Comparison of ENCODE assay signal across 13 mouse cellular contexts in the genomic region with DNA sequence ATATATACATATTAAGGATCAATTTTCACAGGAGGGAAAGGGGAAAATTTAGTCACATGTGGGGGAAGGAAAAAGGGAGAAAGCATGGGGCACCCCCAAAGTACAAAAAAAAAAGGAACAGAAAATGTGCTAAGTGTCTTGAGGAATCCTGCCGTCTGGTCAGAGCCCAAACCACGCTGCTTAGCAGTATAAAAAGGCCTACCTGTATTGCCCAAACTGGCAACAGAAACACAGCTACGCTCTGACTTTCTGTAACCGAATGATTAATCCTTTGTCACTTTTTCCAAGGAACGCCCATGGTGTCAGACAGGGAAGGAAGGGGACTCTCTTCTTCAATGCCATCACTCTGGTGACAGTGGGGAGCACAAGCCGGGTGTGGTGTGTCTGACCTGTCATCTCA.
"Had no signal": no experiment of that assay in that cellular context is flagged by ENCODE, and none has a peak within 500 bp of the region (broad histone marks: within the 10 kb centered on the region; RNA-seq: fewer than 3 reads in every experiment).

No protein-coding gene starts in this region.

- DNase-seq: kidney, adult 9 months; lung, adult 18-20 months; lung, postnatal 10 days; lung, postnatal 4 days; right cerebral cortex, postnatal 14 days; thymus, adult 18-20 months; thymus, postnatal 14 days had no signal

- H3K27me3 ChIP-seq: limb, embryonic 13.5 days; midbrain, embryonic 15.5 days; neural tube, embryonic 13.5 days had no signal

- H3K4me2 ChIP-seq: limb, embryonic 13.5 days; midbrain, embryonic 11.5 days; midbrain, embryonic 15.5 days; neural tube, embryonic 13.5 days had no signal

- H3K27ac ChIP-seq: limb, embryonic 13.5 days; midbrain, embryonic 15.5 days; neural tube, embryonic 13.5 days had no signal

- H3K9ac ChIP-seq: limb, embryonic 13.5 days; liver, embryonic 14.5 days; midbrain, embryonic 15.5 days; neural tube, embryonic 13.5 days had no signal

- H3K9me3 ChIP-seq: limb, embryonic 13.5 days; megakaryocyte, embryonic 14.5 days; midbrain, embryonic 15.5 days; neural tube, embryonic 13.5 days had no signal

- H3K4me1 ChIP-seq: midbrain, embryonic 15.5 days had no signal

- H3K36me3 ChIP-seq: midbrain, embryonic 15.5 days had no signal

- H3K4me3 ChIP-seq: limb, embryonic 13.5 days; megakaryocyte, embryonic 14.5 days; midbrain, embryonic 15.5 days; neural tube, embryonic 13.5 days had no signal

- ATAC-seq: midbrain, embryonic 15.5 days had no signal
